Mouse (Mus musculus): ENCODE measurements around the gene Dkk3.

GRCm38 (mm10) chr7:112200761-112201160 lies 41.9 kb upstream of the Dkk3 start:
- TF ChIP-seq CTCF (conservative IDR thresholded peaks at IDR 0.05; ENCODE audit: insufficient read depth, insufficient read length, low read depth, low read length) (no peak), POLR2A (IDR thresholded peaks at IDR 0.05; ENCODE audit: low read depth, low read length) (no peak)

All from kidney, adult 2 months (tissue).